Mouse (Mus musculus) liver, postnatal 0 days (tissue): ENCODE data around the gene Cnr1. TPM values are rescaled to one million over a fixed set of nuclear protein-coding genes. Genes with fewer than 3 reads are reported as not detected.

Experiments
- ATAC-seq: fragments of 200-750 bp; cut with Nextera tagmentation; 2 replicates; pipeline ENCODE4 v1.8.0; 2017; ENCODE audit warnings: mild to moderate bottlenecking, moderate library complexity
- DNase-seq: peaks from one replicate; pipeline ENCODE4 v3.0.0-alpha.2; 2016
- H3K27ac ChIP-seq: fragments of 300-500 bp; sonication (generic); 2 replicates; pipeline ENCODE4 v1.5.1; 2014; ENCODE audit warnings: antibody characterized with exemption, moderate library complexity, mild to moderate bottlenecking, low read depth
- H3K27me3 ChIP-seq: fragments of 300-500 bp; sonication (generic); 2 replicates; pipeline ENCODE4 v1.6.1; 2014; ENCODE audit warnings: low read length, control low read depth, mixed read lengths; ENCODE audit not compliant: insufficient read depth
- H3K36me3 ChIP-seq: fragments of 300-500 bp; sonication (generic); replicated peaks from 2 replicates; pipeline ENCODE4 v1.6.1; 2014; ENCODE audit warnings: mild to moderate bottlenecking, control low read depth, low read length, moderate library complexity, mixed read lengths; ENCODE audit not compliant: insufficient read depth
- H3K4me1 ChIP-seq: fragments of 300-500 bp; sonication (generic); 2 replicates; pipeline ENCODE4 v1.6.1; 2014; ENCODE audit warnings: antibody characterized with exemption, mild to moderate bottlenecking, control low read depth; ENCODE audit not compliant: insufficient read depth
- H3K4me2 ChIP-seq: fragments of 300-500 bp; sonication (generic); 2 replicates; pipeline ENCODE4 v1.6.1; 2014; ENCODE audit warnings: low read depth, mild to moderate bottlenecking, low read length, moderate library complexity, mixed read lengths
- H3K4me3 ChIP-seq: fragments of 300-500 bp; sonication (generic); 2 replicates; pipeline ENCODE4 v1.5.1; 2014; ENCODE audit warnings: low read depth, low read length
- H3K9ac ChIP-seq: fragments of 300-500 bp; sonication (generic); replicated peaks from 2 replicates; pipeline ENCODE4 v1.6.1; 2014; ENCODE audit warnings: mild to moderate bottlenecking, moderate library complexity
- H3K9me3 ChIP-seq: fragments of 300-500 bp; sonication (generic); 2 replicates; pipeline ENCODE4 v1.6.1; 2016; ENCODE audit warnings: mild to moderate bottlenecking, control low read depth, low read length, mixed read lengths
- CTCF ChIP-seq: sonication (generic); IDR thresholded peaks from 2 replicates; pipeline ENCODE4 v1.5.1; 2016; ENCODE audit warnings: antibody characterized with exemption, low read depth
- EP300 ChIP-seq: IDR thresholded peaks from 2 replicates; pipeline ENCODE4 v1.6.1; 2016; ENCODE audit warnings: antibody characterized with exemption, low read depth, mild to moderate bottlenecking
- WGBS: fragments of 180-500 bp; shearing (Covaris S2); extraction: QIAGEN DNeasy Blood & Tissue Kit; methylation state at CpG from one replicate; pipeline ENCODE4 v1.1.7; 2014; ENCODE audit not compliant: insufficient replicate concordance; 5-methylcytosine and 5-hydroxymethylcytosine counted together
- polyA plus RNA-seq: library from polyadenylated mRNA; unstranded; fragments of >200 nt; fragmentation: Nextera tagmentation; extraction: Ambion mirVana; gene quantifications from 2 replicates; pipeline ENCODE4 v1.2.1, GENCODE M21; 2015

The Cnr1 gene
- polyA plus RNA-seq, 1 experiment from 2014 or later = 0.08 TPM

- ATAC-seq = no peak
- H3K4me3 ChIP-seq = no peak overlapping the region
- peaks cover 10% of the 10 kb centered on the region for H3K4me1 ChIP-seq
- no peak for TF ChIP-seq CTCF
- no peak for TF ChIP-seq EP300
- H3K27me3 ChIP-seq = peaks cover 40% of the 10 kb centered on the region
- no peak overlapping the region for H3K9ac ChIP-seq
- H3K27ac ChIP-seq = no peak overlapping the region
- no peak for DNase-seq
- no peaks in the 10 kb centered on the region for H3K36me3 ChIP-seq
- H3K9me3 ChIP-seq = no peaks in the 10 kb centered on the region
- 44% methylated on average over 5 of the region's 5 CpGs for WGBS
- no peak overlapping the region for H3K4me2 ChIP-seq
Measured at GRCm38 (mm10) chr4:33920807-33921206, 3.6 kb upstream of the Cnr1 start.

GRCm38 (mm10) chr4:33923151-33923760 lies 1.1 kb upstream of the Cnr1 start:
- no peaks in the 10 kb centered on the region for H3K36me3 ChIP-seq
- peak overlapping the region; percentile 48 for H3K4me3 ChIP-seq
- DNase-seq (no peak), ATAC-seq (no peak)
- peaks cover 10% of the 10 kb centered on the region for H3K4me1 ChIP-seq
- TF ChIP-seq CTCF (no peak), EP300 (no peak)
- peaks cover 54% of the 10 kb centered on the region for H3K27me3 ChIP-seq
- H3K9ac ChIP-seq = no peak overlapping the region
- peak overlapping the region; percentile 81 for H3K4me2 ChIP-seq
- H3K27ac ChIP-seq = no peak overlapping the region
- WGBS = 7% methylated on average over 19 of the region's 19 CpGs
- no peaks in the 10 kb centered on the region for H3K9me3 ChIP-seq

- no peak for TF ChIP-seq EP300
- peak overlapping the region; percentile 81 for H3K4me2 ChIP-seq
- H3K27me3 ChIP-seq = peaks cover 54% of the 10 kb centered on the region
- 1% methylated on average over 45 of the region's 55 CpGs for WGBS
- H3K4me3 ChIP-seq = peak overlapping the region; percentile 48
- H3K4me1 ChIP-seq = peaks cover 10% of the 10 kb centered on the region
- no peak overlapping the region for H3K27ac ChIP-seq
- no peak for DNase-seq
- H3K36me3 ChIP-seq = no peaks in the 10 kb centered on the region
- no peak overlapping the region for H3K9ac ChIP-seq
- H3K9me3 ChIP-seq = no peaks in the 10 kb centered on the region
- ATAC-seq = no peak
Measured at GRCm38 (mm10) chr4:33923761-33924233, 596 bp upstream of the Cnr1 start.

- Histone ChIP-seq H3K36me3 (no peaks in the 10 kb centered on the region), H3K4me3 (peak overlapping the region; percentile 48), H3K9me3 (no peaks in the 10 kb centered on the region), H3K27me3 (peaks cover 54% of the 10 kb centered on the region), H3K4me2 (peak overlapping the region; percentile 81), H3K4me1 (peaks cover 10% of the 10 kb centered on the region), H3K9ac (no peak overlapping the region), H3K27ac (no peak overlapping the region)
- no peak for DNase-seq
- no peak for ATAC-seq
- 2% methylated on average over 20 of the region's 24 CpGs for WGBS
- TF ChIP-seq EP300 = no peak
- no peak for TF ChIP-seq CTCF
Measured at GRCm38 (mm10) chr4:33924889-33925245, 474 bp downstream of the Cnr1 start.

GRCm38 (mm10) chr4:33925489-33925888 lies 1.1 kb downstream of the Cnr1 start:
- ATAC-seq = no peak
- no peak overlapping the region for H3K27ac ChIP-seq
- no peak overlapping the region for H3K9ac ChIP-seq
- DNase-seq = no peak
- H3K36me3 ChIP-seq = no peaks in the 10 kb centered on the region
- no peak overlapping the region for H3K4me3 ChIP-seq
- WGBS = 36% methylated on average over 4 of the region's 4 CpGs
- TF ChIP-seq EP300 (no peak), CTCF (no peak)
- H3K9me3 ChIP-seq = no peaks in the 10 kb centered on the region
- H3K4me2 ChIP-seq = no peak overlapping the region
- peaks cover 54% of the 10 kb centered on the region for H3K27me3 ChIP-seq
- peaks cover 10% of the 10 kb centered on the region for H3K4me1 ChIP-seq

GRCm38 (mm10) chr4:33926010-33926409 lies 1.6 kb downstream of the Cnr1 start:
- H3K9ac ChIP-seq = no peak overlapping the region
- no peak for ATAC-seq
- TF ChIP-seq CTCF (no peak), EP300 (no peak)
- H3K27me3 ChIP-seq = peaks cover 54% of the 10 kb centered on the region
- no peak overlapping the region for H3K27ac ChIP-seq
- H3K4me2 ChIP-seq = no peak overlapping the region
- peaks cover 10% of the 10 kb centered on the region for H3K4me1 ChIP-seq
- no peak for DNase-seq
- no peaks in the 10 kb centered on the region for H3K9me3 ChIP-seq
- H3K4me3 ChIP-seq = no peak overlapping the region
- 58% methylated on average over 6 of the region's 6 CpGs for WGBS
- no peaks in the 10 kb centered on the region for H3K36me3 ChIP-seq
